Mouse (Mus musculus) stomach, postnatal 0 days (tissue): Measurements from ENCODE around the gene Malsu1. TPM values are rescaled to one million over a fixed set of nuclear protein-coding genes. Genes with fewer than 3 reads are reported as not detected.

Source experiments
- ATAC-seq: fragments of 200-750 bp; cut with Nextera tagmentation; 2 replicates; pipeline ENCODE4 v1.8.0; 2017; ENCODE audit not compliant: low FRiP score, low TSS enrichment
- DNase-seq: peaks from one replicate; pipeline ENCODE4 v3.0.0-alpha.2; 2016; ENCODE audit warnings: low spot score
- H3K27ac ChIP-seq: fragments of 300-500 bp; sonication (generic); replicated peaks from 2 replicates; pipeline ENCODE4 v1.5.1; 2014; ENCODE audit warnings: mild to moderate bottlenecking, control low read depth
- H3K27me3 ChIP-seq: fragments of 300-500 bp; sonication (generic); 2 replicates; pipeline ENCODE4 v1.6.1; 2014; ENCODE audit warnings: low read length; ENCODE audit not compliant: control insufficient read depth, insufficient read depth
- H3K36me3 ChIP-seq: fragments of 300-500 bp; sonication (generic); 2 replicates; pipeline ENCODE4 v1.6.1; 2014; ENCODE audit warnings: low read length, mixed read lengths; ENCODE audit not compliant: control insufficient read depth, insufficient read depth
- H3K4me1 ChIP-seq: fragments of 300-500 bp; sonication (generic); replicated peaks from 2 replicates; pipeline ENCODE4 v1.6.1; 2014; ENCODE audit warnings: antibody characterized with exemption; ENCODE audit not compliant: control insufficient read depth, insufficient read depth
- H3K4me2 ChIP-seq: fragments of 300-500 bp; sonication (generic); replicated peaks from 2 replicates; pipeline ENCODE4 v1.6.1; 2014; ENCODE audit warnings: low read depth, mild to moderate bottlenecking, control low read depth, moderate library complexity
- H3K4me3 ChIP-seq: fragments of 300-500 bp; sonication (generic); 2 replicates; pipeline ENCODE4 v1.5.1; 2014; ENCODE audit warnings: low read depth, low read length, control low read depth
- H3K9ac ChIP-seq: fragments of 300-500 bp; sonication (generic); 2 replicates; pipeline ENCODE4 v1.6.1; 2014; ENCODE audit warnings: mild to moderate bottlenecking, low read length, control low read depth, mixed read lengths
- H3K9me3 ChIP-seq: fragments of 300-500 bp; sonication (generic); 2 replicates; pipeline ENCODE4 v1.6.1; 2016; ENCODE audit warnings: low read length; ENCODE audit not compliant: control insufficient read depth
- CTCF ChIP-seq: IDR thresholded peaks from 2 replicates; pipeline ENCODE4 v1.5.1; 2016; ENCODE audit warnings: antibody characterized with exemption, low read depth, mild to moderate bottlenecking, moderate library complexity
- EP300 ChIP-seq: optimal IDR thresholded peaks from 2 replicates; pipeline ENCODE3; 2016; ENCODE audit warnings: antibody characterized with exemption
- WGBS: fragments of 180-500 bp; shearing (Covaris S2); extraction: QIAGEN DNeasy Blood & Tissue Kit; methylation state at CpG from one replicate; pipeline ENCODE4 v1.1.7; 2014; 5-methylcytosine and 5-hydroxymethylcytosine counted together
- polyA plus RNA-seq: library from polyadenylated mRNA; unstranded; fragments of >200 nt; fragmentation: Nextera tagmentation; extraction: Ambion mirVana; gene quantifications from 2 replicates; pipeline ENCODE4 v1.2.1, GENCODE M21; 2015

The Malsu1 gene
- polyA plus RNA-seq, 1 experiment from 2014 or later = 87.6 TPM

- WGBS = 81% methylated on average over 9 of the region's 9 CpGs
- Histone ChIP-seq H3K27ac (no peak overlapping the region), H3K36me3 (no peaks in the 10 kb centered on the region), H3K4me2 (no peak overlapping the region), H3K9me3 (no peaks in the 10 kb centered on the region), H3K27me3 (no peaks in the 10 kb centered on the region), H3K4me3 (no peak overlapping the region), H3K4me1 (no peaks in the 10 kb centered on the region), H3K9ac (no peak overlapping the region)
- DNase-seq (no peak), ATAC-seq (no peak)
- TF ChIP-seq EP300 (no peak), CTCF (no peak)
These were observed 17.6 kb upstream of the Malsu1 start for GRCm38 (mm10) chr6:49056009-49056408.

GRCm38 (mm10) chr6:49057053-49058021, 16.3 kb upstream of the Malsu1 start:
- H3K4me1 ChIP-seq = no peaks in the 10 kb centered on the region
- H3K36me3 ChIP-seq = no peaks in the 10 kb centered on the region
- no peaks in the 10 kb centered on the region for H3K27me3 ChIP-seq
- ATAC-seq (no peak; the same call in 1 of the 2 replicates), DNase-seq (peak; percentile 73)
- H3K4me3 ChIP-seq = no peak overlapping the region
- no peak overlapping the region for H3K27ac ChIP-seq
- H3K4me2 ChIP-seq = no peak overlapping the region
- WGBS = 30% methylated on average over 8 of the region's 8 CpGs
- no peak for TF ChIP-seq EP300
- TF ChIP-seq CTCF = peak; percentile 93
- no peak overlapping the region for H3K9ac ChIP-seq
- no peaks in the 10 kb centered on the region for H3K9me3 ChIP-seq

- DNase-seq = no peak
- Histone ChIP-seq H3K4me3 (no peak overlapping the region), H3K9ac (no peak overlapping the region), H3K9me3 (no peaks in the 10 kb centered on the region), H3K4me1 (no peaks in the 10 kb centered on the region), H3K36me3 (no peaks in the 10 kb centered on the region), H3K27ac (no peak overlapping the region), H3K27me3 (no peaks in the 10 kb centered on the region), H3K4me2 (no peak overlapping the region)
- TF ChIP-seq CTCF = no peak
- no peak for TF ChIP-seq EP300
- 26% methylated on average over 4 of the region's 4 CpGs for WGBS
- ATAC-seq = no peak
These were observed 5.2 kb upstream of the Malsu1 start for GRCm38 (mm10) chr6:49068361-49068760.

GRCm38 (mm10) chr6:49074117-49074490, 509 bp downstream of the Malsu1 start:
- DNase-seq = no peak

GRCm38 (mm10) chr6:49077894-49078293, 4.3 kb downstream of the Malsu1 start:
- H3K36me3 ChIP-seq = 0 out of 2 replicates have a peak, but pooled peaks cover 3% of the 10 kb centered on the region
- no peaks in the 10 kb centered on the region for H3K9me3 ChIP-seq
- no peak overlapping the region for H3K27ac ChIP-seq
- no peak overlapping the region for H3K4me3 ChIP-seq
- ATAC-seq (no peak), DNase-seq (no peak)
- H3K4me1 ChIP-seq = no peaks in the 10 kb centered on the region
- no peak overlapping the region for H3K9ac ChIP-seq
- no peak overlapping the region for H3K4me2 ChIP-seq
- H3K27me3 ChIP-seq = no peaks in the 10 kb centered on the region
- 82% methylated on average over 2 of the region's 2 CpGs for WGBS
- TF ChIP-seq CTCF (no peak), EP300 (no peak)

More at GRCm38 (mm10) chr6:49074117-49074490, 509 bp downstream of the Malsu1 start:
- peak; percentile 45 for ATAC-seq
- Histone ChIP-seq H3K4me3 (peak overlapping the region; percentile 97), H3K27me3 (no peaks in the 10 kb centered on the region), H3K4me1 (no peaks in the 10 kb centered on the region), H3K9ac (peak overlapping the region; percentile 98), H3K36me3 (no peaks in the 10 kb centered on the region), H3K4me2 (peak overlapping the region; percentile 90), H3K9me3 (no peaks in the 10 kb centered on the region), H3K27ac (peak overlapping the region; percentile 91)
- no peak for TF ChIP-seq CTCF
- TF ChIP-seq EP300 = no peak
- WGBS = under 1% methylated on average over 19 of the region's 19 CpGs

GRCm38 (mm10) chr6:49079313-49079712, 5.7 kb downstream of the Malsu1 start:
- no peak for TF ChIP-seq CTCF
- no peak for TF ChIP-seq EP300
- H3K4me3 ChIP-seq = no peak overlapping the region
- 0 out of 2 replicates have a peak, but pooled peaks cover 10% of the 10 kb centered on the region for H3K36me3 ChIP-seq
- WGBS = 90% methylated on average over 1 of the region's 1 CpGs
- no peaks in the 10 kb centered on the region for H3K4me1 ChIP-seq
- ATAC-seq (no peak), DNase-seq (no peak)
- no peak overlapping the region for H3K9ac ChIP-seq
- no peaks in the 10 kb centered on the region for H3K27me3 ChIP-seq
- H3K9me3 ChIP-seq = no peaks in the 10 kb centered on the region
- H3K27ac ChIP-seq = no peak overlapping the region
- H3K4me2 ChIP-seq = no peak overlapping the region
